Mouse (Mus musculus): ENCODE measurements at regions not wholly inside any gene's neighbourhood (a gene's known extent, or its start where the extent isn't known, plus 50 kb on each side); places are given as distances from the start of the nearest gene placed in this dataset.

- no peaks in the 10 kb centered on the region for H3K27me3 ChIP-seq (ENCODE audit: insufficient read depth, low read length)
- no peaks in the 10 kb centered on the region for H3K36me3 ChIP-seq (ENCODE audit: insufficient read depth, low read length)
- no peak for TF ChIP-seq NANOG (IDR thresholded peaks at IDR 0.05; ENCODE audit: borderline replicate concordance, low read length)
- no peak for TF ChIP-seq POU5F1 (IDR thresholded peaks at IDR 0.05; ENCODE audit: borderline replicate concordance, low read length)
- no peak for TF ChIP-seq CTCF (conservative IDR thresholded peaks at IDR 0.05; ENCODE audit: low read length)
- H3K9me3 ChIP-seq (ENCODE audit: low read length): no peaks in the 10 kb centered on the region
- no peaks in the 10 kb centered on the region for H3K4me1 ChIP-seq (replicated peaks; ENCODE audit: low read depth, low read length)
- no peak overlapping the region for H3K4me3 ChIP-seq (replicated peaks; ENCODE audit: low read length)
These were observed 94.8 kb upstream of the Nckap5 start for GRCm38 (mm10) chr1:126925150-126926035.

- Histone ChIP-seq H3K9me3 (ENCODE audit: low read length) (no peaks in the 10 kb centered on the region), H3K36me3 (ENCODE audit: insufficient read depth, low read length) (no peaks in the 10 kb centered on the region), H3K4me3 (replicated peaks; ENCODE audit: low read length) (no peak overlapping the region), H3K4me1 (replicated peaks; ENCODE audit: low read depth, low read length) (no peaks in the 10 kb centered on the region), H3K27me3 (ENCODE audit: insufficient read depth, low read length) (no peaks in the 10 kb centered on the region)
- TF ChIP-seq NANOG (IDR thresholded peaks at IDR 0.05; ENCODE audit: borderline replicate concordance, low read length): no peak
- no peak for TF ChIP-seq POU5F1 (IDR thresholded peaks at IDR 0.05; ENCODE audit: borderline replicate concordance, low read length)
- TF ChIP-seq CTCF (conservative IDR thresholded peaks at IDR 0.05; ENCODE audit: low read length): no peak
These were observed 93.4 kb upstream of the Nckap5 start for GRCm38 (mm10) chr1:126923981-126924380.

GRCm38 (mm10) chr1:126922231-126922630 is 91.6 kb upstream of the Nckap5 start:
- TF ChIP-seq POU5F1 (IDR thresholded peaks at IDR 0.05; ENCODE audit: borderline replicate concordance, low read length) (no peak), NANOG (IDR thresholded peaks at IDR 0.05; ENCODE audit: borderline replicate concordance, low read length) (no peak), CTCF (conservative IDR thresholded peaks at IDR 0.05; ENCODE audit: low read length) (no peak)
- Histone ChIP-seq H3K4me1 (replicated peaks; ENCODE audit: low read depth, low read length) (peaks cover 7% of the 10 kb centered on the region), H3K36me3 (ENCODE audit: insufficient read depth, low read length) (no peaks in the 10 kb centered on the region), H3K4me3 (replicated peaks; ENCODE audit: low read length) (no peak overlapping the region), H3K9me3 (ENCODE audit: low read length) (no peaks in the 10 kb centered on the region), H3K27me3 (ENCODE audit: insufficient read depth, low read length) (no peaks in the 10 kb centered on the region)

GRCm38 (mm10) chr1:126918876-126919275 is 88.3 kb upstream of the Nckap5 start:
- TF ChIP-seq CTCF (conservative IDR thresholded peaks at IDR 0.05; ENCODE audit: low read length): no peak
- no peak for TF ChIP-seq POU5F1 (IDR thresholded peaks at IDR 0.05; ENCODE audit: borderline replicate concordance, low read length)
- no peak for TF ChIP-seq NANOG (IDR thresholded peaks at IDR 0.05; ENCODE audit: borderline replicate concordance, low read length)
- no peak overlapping the region for H3K4me3 ChIP-seq (replicated peaks; ENCODE audit: low read length)
- H3K36me3 ChIP-seq (ENCODE audit: insufficient read depth, low read length): no peaks in the 10 kb centered on the region
- peaks cover 33% of the 10 kb centered on the region for H3K4me1 ChIP-seq (replicated peaks; ENCODE audit: low read depth, low read length)
- H3K27me3 ChIP-seq (ENCODE audit: insufficient read depth, low read length): no peaks in the 10 kb centered on the region
- H3K9me3 ChIP-seq (ENCODE audit: low read length): no peaks in the 10 kb centered on the region

GRCm38 (mm10) chr1:126917872-126918271 is 87.3 kb upstream of the Nckap5 start:
- peaks cover 4% of the 10 kb centered on the region for H3K9me3 ChIP-seq (ENCODE audit: low read length)
- H3K4me3 ChIP-seq (replicated peaks; ENCODE audit: low read length): no peak overlapping the region
- no peaks in the 10 kb centered on the region for H3K27me3 ChIP-seq (ENCODE audit: insufficient read depth, low read length)
- TF ChIP-seq CTCF (conservative IDR thresholded peaks at IDR 0.05; ENCODE audit: low read length) (no peak), NANOG (IDR thresholded peaks at IDR 0.05; ENCODE audit: borderline replicate concordance, low read length) (no peak), POU5F1 (IDR thresholded peaks at IDR 0.05; ENCODE audit: borderline replicate concordance, low read length) (no peak)
- H3K36me3 ChIP-seq (ENCODE audit: insufficient read depth, low read length): no peaks in the 10 kb centered on the region
- H3K4me1 ChIP-seq (replicated peaks; ENCODE audit: low read depth, low read length): peaks cover 33% of the 10 kb centered on the region

- peaks cover 4% of the 10 kb centered on the region for H3K9me3 ChIP-seq (ENCODE audit: low read length)
- H3K27me3 ChIP-seq (ENCODE audit: insufficient read depth, low read length): no peaks in the 10 kb centered on the region
- no peaks in the 10 kb centered on the region for H3K36me3 ChIP-seq (ENCODE audit: insufficient read depth, low read length)
- H3K4me1 ChIP-seq (replicated peaks; ENCODE audit: low read depth, low read length): peaks cover 33% of the 10 kb centered on the region
- TF ChIP-seq NANOG (IDR thresholded peaks at IDR 0.05; ENCODE audit: borderline replicate concordance, low read length): no peak
- no peak for TF ChIP-seq CTCF (conservative IDR thresholded peaks at IDR 0.05; ENCODE audit: low read length)
- TF ChIP-seq POU5F1 (IDR thresholded peaks at IDR 0.05; ENCODE audit: borderline replicate concordance, low read length): no peak
- H3K4me3 ChIP-seq (replicated peaks; ENCODE audit: low read length): no peak overlapping the region
These were observed 85.8 kb upstream of the Nckap5 start for GRCm38 (mm10) chr1:126916369-126916768.

- no peak for TF ChIP-seq POU5F1 (IDR thresholded peaks at IDR 0.05; ENCODE audit: borderline replicate concordance, low read length)
- TF ChIP-seq CTCF (conservative IDR thresholded peaks at IDR 0.05; ENCODE audit: low read length): no peak
- Histone ChIP-seq H3K27me3 (ENCODE audit: insufficient read depth, low read length) (no peaks in the 10 kb centered on the region), H3K4me3 (replicated peaks; ENCODE audit: low read length) (no peak overlapping the region), H3K9me3 (ENCODE audit: low read length) (peaks cover 4% of the 10 kb centered on the region), H3K4me1 (replicated peaks; ENCODE audit: low read depth, low read length) (peaks cover 20% of the 10 kb centered on the region), H3K36me3 (ENCODE audit: insufficient read depth, low read length) (no peaks in the 10 kb centered on the region)
These were observed 80.9 kb upstream of the Nckap5 start for GRCm38 (mm10) chr1:126911277-126912060.

GRCm38 (mm10) chr1:126907417-126907816 is 76.8 kb upstream of the Nckap5 start:
- Histone ChIP-seq H3K4me1 (replicated peaks; ENCODE audit: low read depth, low read length) (no peaks in the 10 kb centered on the region), H3K27me3 (ENCODE audit: insufficient read depth, low read length) (no peaks in the 10 kb centered on the region), H3K4me3 (replicated peaks; ENCODE audit: low read length) (no peak overlapping the region), H3K36me3 (ENCODE audit: insufficient read depth, low read length) (no peaks in the 10 kb centered on the region), H3K9me3 (ENCODE audit: low read length) (no peaks in the 10 kb centered on the region)
- TF ChIP-seq NANOG (IDR thresholded peaks at IDR 0.05; ENCODE audit: borderline replicate concordance, low read length) (no peak), POU5F1 (IDR thresholded peaks at IDR 0.05; ENCODE audit: borderline replicate concordance, low read length) (no peak), CTCF (conservative IDR thresholded peaks at IDR 0.05; ENCODE audit: low read length) (no peak)
